Mouse (Mus musculus) mesoderm, embryonic 11.5 days (tissue): ENCODE measurements at regions not wholly inside any gene's neighbourhood (a gene's known extent, or its start where the extent isn't known, plus 50 kb on each side); places are given as distances from the start of the nearest gene placed in this dataset.

Experiments
- DNase-seq: peaks from one replicate; pipeline ENCODE4 v3.0.0-alpha.2; 2012; ENCODE audit warnings: low read depth, low spot score

DNA sequence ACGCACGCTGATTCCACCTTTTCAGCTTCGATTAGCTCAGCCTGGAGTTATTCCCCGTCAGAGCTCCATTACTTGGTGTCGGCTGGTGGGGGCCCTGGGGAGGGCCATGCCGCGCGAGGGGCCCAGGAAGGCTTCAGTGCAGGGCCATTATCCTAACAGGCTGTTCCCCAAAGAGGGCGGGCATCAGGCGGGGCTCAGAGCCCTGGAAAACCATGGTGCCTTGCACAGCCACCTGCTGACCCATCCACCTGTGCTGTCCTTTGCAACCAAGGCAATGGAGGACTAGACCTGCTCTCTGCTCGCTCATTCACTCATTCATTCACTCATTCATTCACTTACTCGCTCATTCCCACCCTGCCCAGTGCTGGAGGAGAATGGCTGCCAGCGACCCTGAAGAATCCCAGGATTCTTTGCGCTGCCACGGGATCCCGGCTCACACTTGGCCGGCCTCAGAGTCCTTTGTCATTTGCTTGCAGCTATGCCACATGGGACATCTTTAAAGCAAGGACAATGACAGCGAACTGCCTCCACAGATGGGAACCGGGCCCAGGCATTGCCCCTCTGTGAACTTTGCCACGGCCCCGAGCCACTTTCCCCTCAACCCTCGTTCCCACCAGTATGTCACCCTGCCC is 78.6 kb upstream of the Nkx1-1 start:
- DNase-seq: no peak

DNA sequence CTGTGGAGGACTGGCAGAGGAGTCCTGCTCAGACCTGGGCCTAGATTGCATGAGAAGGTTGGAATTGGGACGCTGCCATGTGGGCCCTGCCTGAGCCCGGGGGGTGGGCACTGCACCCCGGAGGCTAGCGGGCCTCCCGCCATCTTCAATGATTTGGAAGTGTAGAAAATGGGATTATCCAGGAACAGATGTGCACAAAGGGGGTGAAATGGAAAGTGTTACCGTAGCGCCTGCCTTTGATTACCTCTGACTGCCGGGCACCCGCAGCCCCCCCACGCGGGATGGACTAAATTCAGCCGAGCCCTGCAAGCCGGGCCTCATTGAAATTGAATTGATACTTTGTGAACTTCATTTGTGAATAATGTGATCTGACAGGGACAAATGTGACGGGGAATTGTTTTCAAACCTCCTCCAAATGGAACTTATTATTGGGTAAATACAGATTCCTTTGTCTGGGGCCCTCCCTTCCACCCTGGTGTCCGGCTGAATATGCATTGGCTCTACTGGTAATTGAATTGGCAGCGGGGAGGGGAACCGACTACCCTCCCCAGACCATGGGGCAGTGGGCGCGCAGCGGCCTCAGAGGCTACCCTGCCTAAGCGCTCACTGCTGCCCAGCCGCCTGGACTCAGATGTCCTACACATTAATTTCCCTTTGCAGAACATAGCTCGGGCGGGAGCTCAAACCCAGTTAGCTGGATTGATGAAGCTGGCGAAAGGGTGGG is 77.9 kb upstream of the Nkx1-1 start:
- DNase-seq: no peak

DNA sequence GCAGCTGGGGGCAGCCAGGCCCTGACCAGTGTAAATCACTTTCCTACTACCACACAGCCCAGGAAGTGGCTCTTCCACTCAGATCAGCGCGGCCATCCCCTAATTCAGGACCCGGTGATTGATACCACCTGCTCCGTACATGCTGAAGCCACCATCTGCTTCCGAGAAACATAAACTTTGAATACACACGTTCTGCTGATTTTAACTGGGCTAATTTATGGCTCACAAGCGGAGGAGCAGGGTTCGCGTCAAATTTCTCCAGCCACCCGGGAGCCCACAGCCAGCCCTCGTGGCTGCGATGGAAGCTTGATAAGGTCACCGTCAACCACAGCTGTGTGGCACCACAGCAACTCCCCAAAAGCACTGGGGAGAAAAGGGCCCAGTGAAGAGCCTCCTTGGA is 72.0 kb upstream of the Nkx1-1 start:
- DNase-seq: peak; percentile 79

DNA sequence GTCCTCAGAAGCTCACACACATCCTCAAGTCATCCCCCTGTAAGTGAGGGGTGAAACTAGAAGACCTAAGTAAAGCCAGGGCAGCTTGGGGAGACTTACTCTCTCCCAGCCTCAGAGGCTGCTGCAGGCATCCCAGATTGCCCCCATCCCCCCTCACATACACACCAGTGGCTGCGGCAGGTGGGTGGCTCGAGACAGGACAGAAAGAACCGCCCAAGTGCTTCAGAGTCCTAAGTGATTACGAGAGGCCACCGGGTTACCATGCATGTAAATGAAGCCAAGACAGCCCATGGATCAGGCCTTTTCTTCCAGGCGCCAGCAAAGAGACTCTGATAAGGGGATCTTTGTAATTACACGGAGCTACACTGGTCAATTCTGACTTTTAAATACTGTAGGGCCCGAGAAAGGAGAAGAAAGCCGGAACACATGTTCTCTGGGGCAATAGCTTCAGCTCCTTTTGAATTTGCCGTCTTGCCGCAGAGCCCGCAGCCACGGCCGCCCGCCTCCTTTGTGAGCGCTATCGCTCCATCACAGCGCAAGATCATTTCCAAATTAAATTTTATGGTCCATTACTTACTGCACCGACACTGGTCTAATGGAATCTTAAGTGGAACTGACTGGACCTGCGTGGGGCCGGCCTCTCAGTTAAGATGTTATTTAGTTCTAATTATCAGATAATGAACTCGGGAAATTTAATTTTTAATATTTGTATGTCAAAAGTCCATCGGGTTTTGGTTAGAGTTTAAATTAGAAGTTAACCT is 68.1 kb upstream of the Nkx1-1 start:
- DNase-seq: peak; percentile 39

DNA sequence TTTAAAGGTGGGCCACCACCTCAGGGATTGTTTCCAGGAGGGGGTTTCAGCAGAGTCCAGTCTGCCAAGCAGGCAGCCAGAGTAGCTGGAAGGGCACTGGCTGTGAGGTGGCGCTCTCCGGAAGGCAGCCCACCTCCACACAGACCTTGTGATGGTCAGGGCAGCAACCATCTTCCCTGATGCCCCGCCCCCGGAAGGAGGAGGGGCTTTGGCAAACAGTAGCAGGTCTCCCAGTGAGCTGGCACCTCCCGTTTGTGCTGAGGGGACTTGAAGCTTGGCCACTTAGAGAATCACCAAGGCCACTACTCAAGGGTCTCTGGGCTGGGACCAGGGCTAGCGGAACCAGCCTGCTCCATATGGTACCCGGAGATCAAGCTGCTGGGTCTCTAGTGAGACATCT is 67.4 kb upstream of the Nkx1-1 start:
- no peak for DNase-seq

DNA sequence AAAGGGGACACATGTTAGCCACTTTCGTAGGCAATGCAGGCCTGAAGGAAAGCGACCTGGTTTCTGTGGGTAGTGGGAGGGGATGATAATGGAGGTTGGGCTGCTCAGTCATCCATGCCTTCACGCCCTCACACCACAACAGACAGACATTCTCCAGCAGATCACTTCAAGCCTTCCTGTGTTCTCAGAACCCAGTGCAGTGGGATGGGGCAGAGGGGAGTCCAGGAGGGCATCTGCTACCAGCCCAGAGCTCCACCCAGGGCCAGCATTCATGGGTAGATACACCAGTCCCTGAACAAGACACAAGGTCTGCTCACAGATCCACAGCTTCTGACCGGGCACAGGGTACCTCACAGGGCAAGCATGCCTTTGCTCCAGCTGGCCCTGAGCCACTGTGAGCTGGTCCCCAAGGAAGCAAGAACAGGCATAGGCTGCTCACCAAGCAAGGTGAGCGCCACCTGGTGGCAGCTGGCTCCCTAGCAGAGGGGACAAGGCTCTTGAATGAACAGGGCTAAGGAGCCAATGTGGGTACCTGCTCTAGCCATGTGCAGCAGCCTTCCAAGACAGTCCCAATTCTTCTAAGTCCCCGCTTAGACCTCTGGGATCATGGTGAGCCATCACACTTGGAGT is 62.2 kb upstream of the Nkx1-1 start:
- DNase-seq: peak; percentile 91

DNA sequence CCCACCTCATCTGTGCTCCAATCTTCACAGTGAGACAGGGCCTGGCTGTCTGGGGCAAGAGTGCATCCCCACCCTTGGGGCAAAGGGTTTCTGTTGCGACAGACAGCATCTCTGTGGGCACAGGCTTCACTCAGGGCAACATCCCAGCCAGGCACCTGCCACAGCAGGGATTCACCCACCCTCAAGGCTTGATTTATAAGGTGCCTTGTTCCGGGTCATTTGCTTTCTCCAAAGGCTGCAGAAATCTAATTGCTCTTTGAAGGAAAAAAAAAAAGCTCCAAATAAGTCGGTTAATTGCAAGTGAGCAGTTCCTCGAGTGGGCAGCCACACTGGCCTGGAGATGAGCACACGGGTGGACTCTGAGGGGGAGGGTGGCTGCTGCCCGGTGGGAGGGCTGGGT is 61.5 kb upstream of the Nkx1-1 start:
- DNase-seq: peak; percentile 38

DNA sequence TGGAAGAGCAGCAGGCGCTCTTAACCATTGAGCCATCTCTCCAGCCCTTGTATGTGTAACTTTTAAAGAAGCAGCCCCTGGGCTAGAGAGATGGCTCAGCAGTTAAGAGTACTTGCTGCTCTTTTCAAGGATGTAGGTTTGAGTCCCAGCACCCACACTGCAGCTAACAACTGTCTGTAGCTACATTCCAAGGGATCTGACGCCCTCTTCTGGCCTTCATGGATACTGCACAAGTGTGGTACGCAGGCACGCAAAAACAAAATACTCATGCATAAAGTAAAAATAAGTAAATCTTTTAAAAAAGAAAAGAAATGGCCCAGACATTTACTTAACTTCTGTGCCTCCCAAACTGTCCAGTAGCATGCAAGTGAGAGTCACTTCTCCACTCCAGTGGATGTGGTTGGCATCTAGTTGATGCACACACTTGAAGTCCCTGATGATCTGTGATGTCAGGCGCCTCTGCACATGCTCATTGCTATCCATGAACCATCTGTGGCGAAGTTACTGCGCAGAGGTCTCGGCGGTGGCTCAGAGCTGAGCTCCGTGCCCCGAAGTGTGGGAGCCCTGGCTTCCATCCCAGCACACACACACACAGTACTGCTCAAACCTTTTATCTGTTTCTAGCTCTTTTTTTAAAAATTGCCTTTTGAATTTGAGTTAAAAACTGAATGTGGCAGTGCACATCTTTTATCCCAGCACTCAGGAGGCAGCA is 59.0 kb upstream of the Nkx1-1 start:
- DNase-seq: no peak

DNA sequence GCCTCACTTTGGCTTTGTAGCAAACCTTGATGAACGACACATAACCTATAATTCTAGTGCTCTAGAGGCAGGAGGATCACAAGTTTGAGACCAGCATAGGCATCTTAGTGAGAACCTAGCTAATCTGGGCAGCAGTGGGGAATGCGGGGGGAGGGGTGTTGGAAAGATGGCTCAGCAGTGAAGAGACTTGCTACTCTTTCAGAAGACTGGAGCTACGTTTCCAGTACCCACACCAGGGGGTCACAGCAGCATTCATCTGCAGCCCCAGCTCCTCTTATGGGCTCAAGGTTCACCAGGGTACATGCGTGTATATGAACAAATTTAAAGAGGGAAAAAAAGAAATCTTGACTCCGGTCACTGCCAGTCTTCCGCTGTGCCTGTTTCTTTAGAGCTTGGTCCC is 55.5 kb upstream of the Nkx1-1 start:
- DNase-seq: no peak

DNA sequence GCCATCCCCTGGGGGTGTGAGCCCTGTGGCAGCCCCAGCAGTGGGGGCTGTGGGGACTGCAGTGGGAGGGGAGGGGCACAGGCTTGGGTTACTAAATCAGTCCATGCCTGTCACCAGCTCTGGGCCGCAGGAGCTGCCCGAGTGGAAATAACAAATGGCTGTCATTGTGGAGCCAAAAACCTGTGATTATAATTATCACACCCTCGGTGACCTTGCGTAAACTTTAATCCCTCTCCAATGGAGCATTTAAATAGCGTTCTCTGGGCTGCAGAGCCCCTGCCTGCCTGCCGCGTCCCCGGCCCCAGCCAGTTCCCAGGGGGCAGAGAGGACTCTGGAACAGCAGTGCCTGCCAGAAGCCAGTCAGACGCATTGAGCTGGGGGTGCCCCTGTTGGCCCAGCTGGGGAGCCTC is 54.4 kb upstream of the Nkx1-1 start:
- peak; percentile 41 for DNase-seq

DNA sequence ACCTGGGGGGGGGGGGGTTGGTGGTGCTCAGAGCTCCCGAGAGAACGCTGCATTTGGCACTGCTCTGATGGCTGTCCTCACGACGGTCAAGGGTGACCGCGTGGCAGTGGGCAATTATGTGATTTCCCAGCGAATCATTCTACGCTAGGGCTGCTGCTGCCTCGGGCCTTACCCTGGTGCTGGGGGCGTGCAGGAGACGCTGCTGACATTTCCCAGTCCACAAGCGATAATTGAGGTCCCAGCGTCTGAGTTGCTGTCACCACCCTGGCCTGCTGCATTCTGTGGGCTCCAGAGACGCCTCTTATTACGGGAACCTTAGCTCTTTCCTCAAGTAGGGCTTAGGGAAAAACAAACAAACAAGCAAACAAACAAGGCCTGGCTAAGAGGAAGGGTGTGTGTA is 52.0 kb upstream of the Nkx1-1 start:
- no peak for DNase-seq
